27 mouse cellular contexts compared by ENCODE assay signal in genomic region chr12:92318241-92318640, GRCm38 (mm10).
DNase-seq lines count a peak whose midpoint lies in the region; ATAC-seq and TF ChIP-seq lines count a peak whose summit lies in the region.
"Had no signal": no experiment of that assay in that cellular context is flagged by ENCODE, and none has a peak within 500 bp of the region (broad histone marks: within the 10 kb centered on the region; RNA-seq: fewer than 3 reads in every experiment).

No protein-coding gene starts in this region.

- no peak overlapping the region for H3K9ac ChIP-seq in kidney, embryonic 14.5 days (ENCODE audit: low read depth, low read length)
- H3K9ac ChIP-seq: embryonic facial prominence, embryonic 15.5 days; hindbrain, embryonic 12.5 days; kidney, embryonic 15.5 days; liver, embryonic 15.5 days; midbrain, embryonic 12.5 days; neural tube, embryonic 12.5 days had no signal

- H3K36me3 ChIP-seq in kidney, embryonic 14.5 days (ENCODE audit: control insufficient read depth, insufficient read depth, low read length): no peaks in the 10 kb centered on the region
- H3K36me3 ChIP-seq: embryonic facial prominence, embryonic 15.5 days; forebrain, embryonic 10.5 days; hindbrain, embryonic 12.5 days; kidney, embryonic 15.5 days; liver, embryonic 15.5 days; midbrain, embryonic 12.5 days; neural tube, embryonic 12.5 days had no signal

- no peak for TF ChIP-seq CTCF in embryonic fibroblast, embryonic 13.5 days (IDR thresholded peaks at IDR 0.05; ENCODE audit: borderline replicate concordance, insufficient read depth, low read length)

- H3K4me3 ChIP-seq in kidney, embryonic 14.5 days (ENCODE audit: low read length): no peak overlapping the region
- no peak overlapping the region for H3K4me3 ChIP-seq in embryonic fibroblast, embryonic 13.5 days (ENCODE audit: insufficient read depth, low read length)
- H3K4me3 ChIP-seq: embryonic facial prominence, embryonic 15.5 days; forebrain, embryonic 10.5 days; gastrocnemius, adult 2 months; heart, adult 2 months; hindbrain, embryonic 12.5 days; kidney, embryonic 15.5 days; liver, embryonic 15.5 days; megakaryocyte, embryonic 14.5 days; midbrain, embryonic 12.5 days; myocyte; neural tube, embryonic 12.5 days had no signal

- 65% methylated on average over 1 of the region's 1 CpGs for WGBS in kidney, embryonic 14.5 days

- no peaks in the 10 kb centered on the region for H3K9me3 ChIP-seq in kidney, embryonic 14.5 days (ENCODE audit: control insufficient read depth, low read length)
- H3K9me3 ChIP-seq: embryonic facial prominence, embryonic 15.5 days; forebrain, embryonic 10.5 days; hindbrain, embryonic 12.5 days; kidney, embryonic 15.5 days; liver, embryonic 15.5 days; midbrain, embryonic 12.5 days; neural tube, embryonic 12.5 days had no signal

- no peak for TF ChIP-seq POLR2A in embryonic fibroblast, embryonic 13.5 days (IDR thresholded peaks at IDR 0.05; ENCODE audit: low read depth, low read length)

- peak; percentile 73; the same call in 1 of the 2 replicates for ATAC-seq in kidney, embryonic 14.5 days (ENCODE audit: low FRiP score, low TSS enrichment)
- ATAC-seq: forebrain, embryonic 16.5 days had no signal

- H3K27me3 ChIP-seq in kidney, embryonic 14.5 days (ENCODE audit: control insufficient read depth, insufficient read depth, low read length): no peaks in the 10 kb centered on the region
- H3K27me3 ChIP-seq: embryonic facial prominence, embryonic 15.5 days; hindbrain, embryonic 12.5 days; kidney, embryonic 15.5 days; liver, embryonic 15.5 days; megakaryocyte, embryonic 14.5 days; midbrain, embryonic 12.5 days; neural tube, embryonic 12.5 days had no signal

- H3K4me1 ChIP-seq in kidney, embryonic 14.5 days (ENCODE audit: control insufficient read depth, insufficient read depth, low read length): no peaks in the 10 kb centered on the region
- H3K4me1 ChIP-seq in embryonic fibroblast, embryonic 13.5 days (ENCODE audit: control insufficient read depth, insufficient read depth, low read length): no peaks in the 10 kb centered on the region
- H3K4me1 ChIP-seq: embryonic facial prominence, embryonic 15.5 days; forebrain, embryonic 10.5 days; hindbrain, embryonic 12.5 days; kidney, embryonic 15.5 days; liver, embryonic 15.5 days; megakaryocyte, embryonic 14.5 days; midbrain, embryonic 12.5 days; neural tube, embryonic 12.5 days had no signal

- H3K27ac ChIP-seq in kidney, embryonic 14.5 days (ENCODE audit: low read depth, low read length): no peak overlapping the region
- peak overlapping the region; percentile 83 for H3K27ac ChIP-seq in embryonic fibroblast, embryonic 13.5 days (ENCODE audit: insufficient read depth, low read length)
- H3K27ac ChIP-seq: embryonic facial prominence, embryonic 15.5 days; forebrain, embryonic 10.5 days; gastrocnemius, adult 2 months; heart, adult 2 months; hindbrain, embryonic 12.5 days; kidney, embryonic 15.5 days; liver, embryonic 15.5 days; midbrain, embryonic 12.5 days; neural tube, embryonic 12.5 days had no signal

- peak; percentile 7 for DNase-seq in cerebellum, adult 9-11 months
- DNase-seq in cerebellum, adult 8-10 months: no peak
- no peak for DNase-seq in kidney, adult 18-20 months
- DNase-seq in brain, adult 2 months (ENCODE audit: low read depth, low spot score): peak; percentile 7
- DNase-seq in right cerebral cortex, postnatal 10 days (ENCODE audit: low spot score in 2 of 2): no peak
- DNase-seq: B cell, adult 2 months; gastrocnemius, adult 2 months; gastrocnemius, postnatal 36 days; heart, adult 2 months; layer of hippocampus, adult 9-11 months; lung, postnatal 4 days; right cerebral cortex, adult 18-20 months; right cerebral cortex, postnatal 4 days; thymus, adult 2 months; thymus, postnatal 36 days had no signal

- H3K4me2 ChIP-seq in kidney, embryonic 14.5 days (replicated peaks; ENCODE audit: low read depth, low read length): no peak overlapping the region
- H3K4me2 ChIP-seq: embryonic facial prominence, embryonic 15.5 days; hindbrain, embryonic 12.5 days; kidney, embryonic 15.5 days; liver, embryonic 15.5 days; midbrain, embryonic 12.5 days; neural tube, embryonic 12.5 days had no signal

Comparison
In these comparisons a context has a peak if more than half of its experiments do, and no peak if none do; other contexts are left out.
1. DNase-seq: peak in cerebellum, adult 9-11 months (single experiment) and brain, adult 2 months (single experiment); none in cerebellum, adult 8-10 months (single experiment), kidney, adult 18-20 months (single experiment) and right cerebral cortex, postnatal 10 days (0 of 2).